Mouse (Mus musculus): ENCODE results near the gene Gtf3a. TPM values are rescaled to one million over a fixed set of nuclear protein-coding genes. Genes with fewer than 3 reads are reported as not detected.
"Not testable (repeated sequence)": the region's sequence is repeated elsewhere in the genome, so short reads cannot be mapped to it uniquely, and the experiment has no call there.

Gtf3a gene
- polyA plus RNA-seq, 1 experiment from 2014 or later = 102 TPM

GRCm38 (mm10) chr5:146914088-146914766 is 34.2 kb upstream of the Gtf3a start:
- Histone ChIP-seq H3K9ac (ENCODE audit: low read length) (no peak overlapping the region), H3K36me3 (ENCODE audit: control insufficient read depth, insufficient read depth, low read length) (no peaks in the 10 kb centered on the region), H3K4me1 (ENCODE audit: control insufficient read depth, insufficient read depth, low read length) (no peaks in the 10 kb centered on the region), H3K9me3 (ENCODE audit: control insufficient read depth, low read length) (no peaks in the 10 kb centered on the region), H3K4me3 (ENCODE audit: low read depth, low read length) (no peak overlapping the region), H3K27ac (ENCODE audit: low read depth, low read length) (no peak overlapping the region), H3K27me3 (ENCODE audit: control insufficient read depth, insufficient read depth, low read length) (no peaks in the 10 kb centered on the region), H3K4me2 (no peak overlapping the region)
- ATAC-seq (ENCODE audit: low FRiP score) (peak; percentile 67), DNase-seq (ENCODE audit: low spot score, missing footprints) (peak; percentile 94)
- WGBS = 31% methylated on average over 9 of the region's 9 CpGs

- no peak overlapping the region for H3K27ac ChIP-seq (ENCODE audit: low read depth, low read length)
- ATAC-seq (ENCODE audit: low FRiP score) = no peak
- 70% methylated on average over 8 of the region's 8 CpGs for WGBS
- H3K4me2 ChIP-seq = no peak overlapping the region
- no peak overlapping the region for H3K4me3 ChIP-seq (ENCODE audit: low read depth, low read length)
- peaks cover 11% of the 10 kb centered on the region for H3K4me1 ChIP-seq (ENCODE audit: control insufficient read depth, insufficient read depth, low read length)
- H3K9me3 ChIP-seq (ENCODE audit: control insufficient read depth, low read length) = no peaks in the 10 kb centered on the region
- no peak for DNase-seq (ENCODE audit: low spot score, missing footprints)
- H3K27me3 ChIP-seq (ENCODE audit: control insufficient read depth, insufficient read depth, low read length) = no peaks in the 10 kb centered on the region
- H3K9ac ChIP-seq (ENCODE audit: low read length) = no peak overlapping the region
- H3K36me3 ChIP-seq (ENCODE audit: control insufficient read depth, insufficient read depth, low read length) = no peaks in the 10 kb centered on the region
These were observed 32.2 kb upstream of the Gtf3a start for GRCm38 (mm10) chr5:146916273-146916672.

GRCm38 (mm10) chr5:146916806-146917205 is 31.7 kb upstream of the Gtf3a start:
- Histone ChIP-seq H3K36me3 (ENCODE audit: control insufficient read depth, insufficient read depth, low read length) (no peaks in the 10 kb centered on the region), H3K4me3 (ENCODE audit: low read depth, low read length) (no peak overlapping the region), H3K4me2 (no peak overlapping the region), H3K9me3 (ENCODE audit: control insufficient read depth, low read length) (no peaks in the 10 kb centered on the region), H3K9ac (ENCODE audit: low read length) (no peak overlapping the region), H3K4me1 (ENCODE audit: control insufficient read depth, insufficient read depth, low read length) (peaks cover 11% of the 10 kb centered on the region), H3K27ac (ENCODE audit: low read depth, low read length) (no peak overlapping the region), H3K27me3 (ENCODE audit: control insufficient read depth, insufficient read depth, low read length) (no peaks in the 10 kb centered on the region)
- ATAC-seq (ENCODE audit: low FRiP score) = no peak
- no peak for DNase-seq (ENCODE audit: low spot score, missing footprints)
- 34% methylated on average over 6 of the region's 6 CpGs for WGBS

GRCm38 (mm10) chr5:146917357-146917756 is 31.1 kb upstream of the Gtf3a start:
- WGBS = 88% methylated on average over 3 of the region's 6 CpGs
- not testable (repeated sequence) for H3K36me3 ChIP-seq (ENCODE audit: control insufficient read depth, insufficient read depth, low read length); H3K27me3 ChIP-seq (ENCODE audit: control insufficient read depth, insufficient read depth, low read length); DNase-seq (ENCODE audit: low spot score, missing footprints); H3K4me2 ChIP-seq; H3K9ac ChIP-seq (ENCODE audit: low read length); H3K27ac ChIP-seq (ENCODE audit: low read depth, low read length); H3K4me3 ChIP-seq (ENCODE audit: low read depth, low read length); H3K9me3 ChIP-seq (ENCODE audit: control insufficient read depth, low read length); ATAC-seq (ENCODE audit: low FRiP score)
- peaks cover 11% of the 10 kb centered on the region for H3K4me1 ChIP-seq (ENCODE audit: control insufficient read depth, insufficient read depth, low read length)

DNA sequence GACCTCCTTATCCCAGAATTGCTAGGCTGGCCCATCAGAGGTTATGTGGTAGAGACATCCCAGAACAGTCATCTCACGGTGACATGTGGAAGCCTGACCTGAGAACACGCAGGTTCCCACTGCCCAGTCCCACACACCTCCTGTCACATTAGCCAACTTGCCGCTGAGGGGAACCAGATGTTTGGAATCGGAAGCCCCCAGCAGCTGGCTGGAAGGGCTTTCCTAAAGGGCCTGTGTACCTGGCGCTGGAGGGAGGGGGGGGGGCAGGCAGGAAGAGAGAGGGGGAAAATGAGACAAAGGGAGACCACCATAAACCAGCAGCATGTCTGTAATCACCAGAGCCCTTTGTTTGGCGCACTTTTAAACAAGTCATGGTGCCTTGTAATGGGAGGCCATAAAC is 28.6 kb upstream of the Gtf3a start:
- 30% methylated on average over 6 of the region's 6 CpGs for WGBS
- no peak for DNase-seq (ENCODE audit: low spot score, missing footprints)

GRCm38 (mm10) chr5:146920314-146921161 is 27.9 kb upstream of the Gtf3a start:
- Histone ChIP-seq H3K27ac (ENCODE audit: low read depth, low read length) (no peak overlapping the region), H3K9me3 (ENCODE audit: control insufficient read depth, low read length) (no peaks in the 10 kb centered on the region), H3K27me3 (ENCODE audit: control insufficient read depth, insufficient read depth, low read length) (no peaks in the 10 kb centered on the region), H3K9ac (ENCODE audit: low read length) (peak overlapping the region; percentile 27), H3K4me2 (peak overlapping the region; percentile 45), H3K4me1 (ENCODE audit: control insufficient read depth, insufficient read depth, low read length) (peaks cover 11% of the 10 kb centered on the region), H3K4me3 (ENCODE audit: low read depth, low read length) (peak overlapping the region; percentile 17), H3K36me3 (ENCODE audit: control insufficient read depth, insufficient read depth, low read length) (no peaks in the 10 kb centered on the region)
- ATAC-seq (ENCODE audit: low FRiP score) (peak; percentile 57), DNase-seq (ENCODE audit: low spot score, missing footprints) (no peak)
- WGBS = 6% methylated on average over 22 of the region's 27 CpGs

More for the DNA sequence above, 28.6 kb upstream of the Gtf3a start:
- H3K4me1 ChIP-seq (ENCODE audit: control insufficient read depth, insufficient read depth, low read length) = peaks cover 11% of the 10 kb centered on the region
- H3K9me3 ChIP-seq (ENCODE audit: control insufficient read depth, low read length) = no peaks in the 10 kb centered on the region
- peak overlapping the region; percentile 45; the same call in 1 of the 2 replicates for H3K4me2 ChIP-seq
- H3K27ac ChIP-seq (ENCODE audit: low read depth, low read length) = no peak overlapping the region
- ATAC-seq (ENCODE audit: low FRiP score) = 0 out of 2 replicates have a peak, but pooled peaks have one; percentile 14
- H3K36me3 ChIP-seq (ENCODE audit: control insufficient read depth, insufficient read depth, low read length) = no peaks in the 10 kb centered on the region
- H3K27me3 ChIP-seq (ENCODE audit: control insufficient read depth, insufficient read depth, low read length) = no peaks in the 10 kb centered on the region
- H3K9ac ChIP-seq (ENCODE audit: low read length) = peak overlapping the region; percentile 27; the same call in 1 of the 2 replicates
- peak overlapping the region; percentile 17; the same call in 1 of the 2 replicates for H3K4me3 ChIP-seq (ENCODE audit: low read depth, low read length)

- WGBS = 46% methylated on average over 8 of the region's 8 CpGs
- H3K36me3 ChIP-seq (ENCODE audit: control insufficient read depth, insufficient read depth, low read length) = no peaks in the 10 kb centered on the region
- H3K9ac ChIP-seq (ENCODE audit: low read length) = no peak overlapping the region
- no peak overlapping the region for H3K4me3 ChIP-seq (ENCODE audit: low read depth, low read length)
- no peaks in the 10 kb centered on the region for H3K9me3 ChIP-seq (ENCODE audit: control insufficient read depth, low read length)
- no peaks in the 10 kb centered on the region for H3K27me3 ChIP-seq (ENCODE audit: control insufficient read depth, insufficient read depth, low read length)
- no peak overlapping the region; the same call in 1 of the 2 replicates for H3K4me2 ChIP-seq
- no peak for ATAC-seq (ENCODE audit: low FRiP score)
- no peak overlapping the region for H3K27ac ChIP-seq (ENCODE audit: low read depth, low read length)
- peaks cover 11% of the 10 kb centered on the region for H3K4me1 ChIP-seq (ENCODE audit: control insufficient read depth, insufficient read depth, low read length)
- DNase-seq (ENCODE audit: low spot score, missing footprints) = no peak
These were observed 27.2 kb upstream of the Gtf3a start for GRCm38 (mm10) chr5:146921224-146921623.

DNA sequence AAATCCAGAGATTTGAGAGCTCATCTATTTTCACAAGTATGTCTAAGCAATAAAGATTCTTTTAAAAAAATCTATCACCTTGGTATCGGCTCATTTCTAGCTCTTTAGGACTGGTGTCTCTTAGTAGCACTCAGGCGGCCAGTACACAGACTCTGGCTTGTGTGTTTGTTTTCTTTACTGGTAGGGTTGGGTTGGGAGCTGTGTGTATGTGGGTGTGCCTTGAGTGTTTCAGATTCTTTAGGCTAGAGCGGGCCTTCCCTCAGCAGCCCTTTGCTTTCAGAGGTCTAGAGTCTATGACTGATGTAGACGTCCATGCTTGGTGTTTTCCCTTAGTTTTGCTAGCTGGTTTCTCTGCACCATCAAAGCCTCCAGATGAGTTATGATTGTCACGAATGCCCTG is 24.9 kb upstream of the Gtf3a start:
- H3K36me3 ChIP-seq (ENCODE audit: control insufficient read depth, insufficient read depth, low read length) = no peaks in the 10 kb centered on the region
- H3K4me3 ChIP-seq (ENCODE audit: low read depth, low read length) = no peak overlapping the region
- H3K4me1 ChIP-seq (ENCODE audit: control insufficient read depth, insufficient read depth, low read length) = peaks cover 11% of the 10 kb centered on the region
- no peak overlapping the region for H3K4me2 ChIP-seq
- H3K27ac ChIP-seq (ENCODE audit: low read depth, low read length) = no peak overlapping the region
- no peak overlapping the region for H3K9ac ChIP-seq (ENCODE audit: low read length)
- no peaks in the 10 kb centered on the region for H3K9me3 ChIP-seq (ENCODE audit: control insufficient read depth, low read length)
- H3K27me3 ChIP-seq (ENCODE audit: control insufficient read depth, insufficient read depth, low read length) = no peaks in the 10 kb centered on the region
- ATAC-seq (ENCODE audit: low FRiP score) (no peak), DNase-seq (ENCODE audit: low spot score, missing footprints) (no peak)
- WGBS = 76% methylated on average over 5 of the region's 5 CpGs

DNA sequence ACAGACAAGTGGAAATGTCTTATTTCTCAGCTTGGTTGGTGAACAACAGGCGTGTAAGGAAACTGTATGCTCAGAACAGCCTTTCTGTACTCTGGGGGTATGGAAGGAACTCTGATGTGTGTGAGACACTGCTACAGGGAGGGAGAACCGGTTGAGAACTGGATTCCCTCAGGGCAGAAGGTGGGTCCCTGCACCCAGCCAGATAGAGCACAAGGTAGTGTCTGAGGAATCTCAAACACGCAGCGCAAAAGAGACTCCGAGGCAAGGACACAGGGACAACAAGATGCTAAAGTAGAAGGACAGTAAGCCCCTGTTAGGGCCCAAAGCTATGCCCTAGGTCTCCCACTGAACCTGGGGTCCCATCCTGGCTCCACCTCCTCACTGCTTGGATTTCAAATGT is 21.8 kb upstream of the Gtf3a start:
- H3K4me3 ChIP-seq (ENCODE audit: low read depth, low read length) = no peak overlapping the region
- H3K4me1 ChIP-seq (ENCODE audit: control insufficient read depth, insufficient read depth, low read length) = no peaks in the 10 kb centered on the region
- H3K27ac ChIP-seq (ENCODE audit: low read depth, low read length) = no peak overlapping the region
- no peaks in the 10 kb centered on the region for H3K27me3 ChIP-seq (ENCODE audit: control insufficient read depth, insufficient read depth, low read length)
- H3K9ac ChIP-seq (ENCODE audit: low read length) = no peak overlapping the region
- ATAC-seq (ENCODE audit: low FRiP score) (no peak), DNase-seq (ENCODE audit: low spot score, missing footprints) (no peak)
- 87% methylated on average over 5 of the region's 5 CpGs for WGBS
- H3K9me3 ChIP-seq (ENCODE audit: control insufficient read depth, low read length) = no peaks in the 10 kb centered on the region
- H3K4me2 ChIP-seq = no peak overlapping the region
- no peaks in the 10 kb centered on the region for H3K36me3 ChIP-seq (ENCODE audit: control insufficient read depth, insufficient read depth, low read length)

Data from midbrain, embryonic 11.5 days (tissue).